In the genomic region with DNA sequence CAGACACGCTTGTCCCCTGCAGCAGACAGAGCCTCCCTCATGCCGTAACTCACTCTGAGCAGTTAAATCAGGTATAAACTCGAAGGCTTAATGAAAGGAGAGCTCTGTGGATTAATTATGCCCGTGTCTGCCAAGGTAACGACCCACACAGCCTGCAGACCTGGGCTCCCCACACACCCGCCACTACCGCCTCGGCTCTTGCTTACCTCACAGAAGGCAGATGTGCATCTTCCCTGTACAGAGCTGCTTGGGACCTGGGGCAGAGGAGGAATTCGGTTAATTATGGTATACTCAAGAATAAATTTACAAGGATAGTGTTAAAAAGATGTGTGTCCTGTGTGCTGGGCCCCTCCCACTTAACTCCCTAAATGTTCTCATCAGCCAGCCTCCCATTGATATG, we compare ENCODE assay signal across 14 mouse cellular contexts.
"Had no signal": no experiment of that assay in that cellular context is flagged by ENCODE, and none has a peak within 500 bp of the region (broad histone marks: within the 10 kb centered on the region; RNA-seq: fewer than 3 reads in every experiment).

No protein-coding gene starts in this region.

- H3K27ac ChIP-seq: intestine, embryonic 15.5 days; left cerebral cortex, adult 2 months; liver, embryonic 13.5 days had no signal

- H3K27me3 ChIP-seq: intestine, embryonic 15.5 days; liver, embryonic 13.5 days had no signal

- ATAC-seq: hindbrain, embryonic 16.5 days; intestine, embryonic 15.5 days had no signal

- DNase-seq: kidney, adult 11 months; kidney, adult 8-10 months; kidney, postnatal 25 days; layer of hippocampus, postnatal 36 days; liver, embryonic 13.5 days; lung, adult 2 months; lung, postnatal 14 days; lung, postnatal 4 days; right cerebral cortex, postnatal 4 days; thymus, postnatal 25 days had no signal

- H3K4me2 ChIP-seq: intestine, embryonic 15.5 days; liver, embryonic 13.5 days; midbrain, embryonic 11.5 days had no signal

- H3K9me3 ChIP-seq: intestine, embryonic 15.5 days; liver, embryonic 13.5 days had no signal

- H3K36me3 ChIP-seq: intestine, embryonic 15.5 days; liver, embryonic 13.5 days had no signal

- H3K9ac ChIP-seq: intestine, embryonic 15.5 days; liver, embryonic 13.5 days had no signal

- H3K4me3 ChIP-seq: intestine, embryonic 15.5 days; left cerebral cortex, adult 2 months; liver, embryonic 13.5 days had no signal

- H3K4me1 ChIP-seq: intestine, embryonic 15.5 days; liver, embryonic 13.5 days had no signal
